Mouse (Mus musculus): Measurements from ENCODE around the gene Polr3b. TPM values are rescaled to one million over a fixed set of nuclear protein-coding genes. Genes with fewer than 3 reads are reported as not detected.

Polr3b gene
- polyA plus RNA-seq, 1 experiment from 2014 or later, result 17.5 TPM

DNA sequence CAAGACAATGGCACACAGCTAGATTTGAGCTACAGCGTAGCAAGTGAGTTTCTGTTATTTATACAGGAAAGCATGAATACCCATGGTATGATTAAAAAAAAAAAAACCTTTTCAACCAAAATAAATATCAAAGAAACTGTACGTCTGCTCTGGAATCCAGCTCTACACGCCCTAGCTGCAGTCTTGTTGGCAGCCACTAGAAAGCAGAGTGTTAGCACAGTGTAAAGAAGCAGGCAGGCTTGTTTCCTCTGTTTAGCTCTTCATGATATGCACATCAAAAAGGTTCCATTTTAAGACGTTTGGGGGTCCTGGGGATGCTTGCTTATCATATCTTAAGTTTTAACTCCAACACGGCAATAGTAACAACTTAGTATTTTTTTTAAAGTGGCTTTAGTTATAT is 89.8 kb downstream of the Polr3b start:
- H3K27me3 ChIP-seq (ENCODE audit: insufficient read depth, low read length), result no peaks in the 10 kb centered on the region
- H3K4me1 ChIP-seq (ENCODE audit: insufficient read depth, low read length), result peaks cover 14% of the 10 kb centered on the region
- H3K4me2 ChIP-seq (replicated peaks; ENCODE audit: low read depth, low read length), result no peak overlapping the region
- 75% methylated on average over 5 of the region's 5 CpGs for WGBS
- ATAC-seq (ENCODE audit: low FRiP score, low TSS enrichment), result no peak
- H3K9ac ChIP-seq (replicated peaks; ENCODE audit: low read length), result no peak overlapping the region
- H3K4me3 ChIP-seq (ENCODE audit: low read length), result no peak overlapping the region
- peaks cover 13% of the 10 kb centered on the region for H3K36me3 ChIP-seq (ENCODE audit: insufficient read depth, low read length)
- no peaks in the 10 kb centered on the region for H3K9me3 ChIP-seq (ENCODE audit: low read length)
- H3K27ac ChIP-seq (ENCODE audit: low read length), result peak overlapping the region; percentile 63; the same call in 1 of the 2 replicates

DNA sequence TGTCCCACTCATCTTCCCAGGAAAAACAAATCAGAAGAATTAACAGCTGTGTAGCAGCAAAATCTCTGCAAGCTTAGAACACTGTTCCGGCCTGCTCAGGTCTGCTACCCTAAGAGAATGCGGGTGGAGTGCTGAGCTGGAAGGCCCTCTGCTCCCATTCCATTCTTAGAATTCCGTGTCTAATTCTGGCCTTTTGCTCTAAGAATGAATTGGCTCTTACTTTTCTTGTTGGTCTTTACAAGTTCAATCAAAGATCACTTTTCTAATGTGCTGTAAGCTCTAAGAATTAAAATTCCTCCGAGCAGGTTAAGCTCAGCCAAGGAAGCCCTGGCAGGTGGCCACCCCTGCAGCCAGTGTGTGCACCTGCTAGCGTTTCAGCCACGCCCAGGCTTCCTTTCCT is 90.4 kb downstream of the Polr3b start:
- Histone ChIP-seq H3K9me3 (ENCODE audit: low read length) (no peaks in the 10 kb centered on the region), H3K4me2 (replicated peaks; ENCODE audit: low read depth, low read length) (no peak overlapping the region), H3K4me3 (ENCODE audit: low read length) (no peak overlapping the region), H3K4me1 (ENCODE audit: insufficient read depth, low read length) (peaks cover 14% of the 10 kb centered on the region), H3K27me3 (ENCODE audit: insufficient read depth, low read length) (no peaks in the 10 kb centered on the region), H3K9ac (replicated peaks; ENCODE audit: low read length) (no peak overlapping the region), H3K36me3 (ENCODE audit: insufficient read depth, low read length) (peaks cover 13% of the 10 kb centered on the region), H3K27ac (ENCODE audit: low read length) (peak overlapping the region; percentile 3; the same call in 1 of the 2 replicates)
- 76% methylated on average over 6 of the region's 6 CpGs for WGBS
- ATAC-seq (ENCODE audit: low FRiP score, low TSS enrichment), result no peak

DNA sequence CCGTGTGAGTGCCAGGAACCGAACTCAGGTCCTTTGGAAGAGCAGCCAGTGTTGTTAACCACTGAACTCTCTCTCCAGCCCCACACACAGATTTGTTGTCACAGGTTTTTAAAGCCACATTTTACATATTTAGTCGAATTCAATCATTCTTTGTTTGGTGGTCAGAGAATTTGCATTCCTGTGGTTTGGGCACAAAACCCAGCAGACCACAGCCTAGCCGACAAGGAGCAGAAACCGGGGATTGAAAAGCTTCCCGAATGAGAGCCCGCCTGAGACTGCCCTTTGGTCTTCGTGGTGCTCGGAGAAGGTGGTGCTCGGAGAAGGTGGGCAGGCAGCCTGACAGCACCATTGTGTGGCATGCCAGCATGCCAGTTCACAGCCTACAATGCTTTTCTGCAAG is 91.0 kb downstream of the Polr3b start:
- no peaks in the 10 kb centered on the region for H3K9me3 ChIP-seq (ENCODE audit: low read length)
- H3K4me3 ChIP-seq (ENCODE audit: low read length), result no peak overlapping the region
- peak overlapping the region; percentile 3; the same call in 1 of the 2 replicates for H3K27ac ChIP-seq (ENCODE audit: low read length)
- no peaks in the 10 kb centered on the region for H3K27me3 ChIP-seq (ENCODE audit: insufficient read depth, low read length)
- no peak for ATAC-seq (ENCODE audit: low FRiP score, low TSS enrichment)
- H3K4me2 ChIP-seq (replicated peaks; ENCODE audit: low read depth, low read length), result no peak overlapping the region
- H3K36me3 ChIP-seq (ENCODE audit: insufficient read depth, low read length), result peaks cover 13% of the 10 kb centered on the region
- WGBS, result 67% methylated on average over 10 of the region's 10 CpGs
- H3K4me1 ChIP-seq (ENCODE audit: insufficient read depth, low read length), result peaks cover 14% of the 10 kb centered on the region
- H3K9ac ChIP-seq (replicated peaks; ENCODE audit: low read length), result no peak overlapping the region

DNA sequence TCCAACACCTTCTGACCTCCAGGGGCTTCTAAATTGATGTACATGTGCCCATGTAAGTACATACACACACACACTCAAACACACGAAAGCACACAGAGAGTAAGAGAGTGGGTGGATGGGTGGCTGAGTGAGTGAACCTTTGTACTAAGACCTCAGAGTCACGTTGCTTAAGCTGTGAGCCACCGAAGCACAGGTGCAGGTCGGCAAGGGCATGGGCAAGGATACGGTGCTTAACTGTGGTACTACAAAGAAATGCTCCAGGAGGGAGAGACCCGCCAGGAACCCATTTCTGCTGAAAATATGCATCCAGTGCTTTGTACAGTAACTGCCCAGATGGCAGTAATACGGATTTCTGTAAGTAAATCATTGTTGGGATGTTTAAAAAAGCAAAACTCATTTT is 93.5 kb downstream of the Polr3b start:
- Histone ChIP-seq H3K9me3 (ENCODE audit: low read length) (no peaks in the 10 kb centered on the region), H3K4me2 (replicated peaks; ENCODE audit: low read depth, low read length) (no peak overlapping the region), H3K27ac (ENCODE audit: low read length) (no peak overlapping the region), H3K9ac (replicated peaks; ENCODE audit: low read length) (no peak overlapping the region), H3K27me3 (ENCODE audit: insufficient read depth, low read length) (no peaks in the 10 kb centered on the region), H3K4me1 (ENCODE audit: insufficient read depth, low read length) (peaks cover 14% of the 10 kb centered on the region), H3K36me3 (ENCODE audit: insufficient read depth, low read length) (peaks cover 18% of the 10 kb centered on the region), H3K4me3 (ENCODE audit: low read length) (no peak overlapping the region)
- WGBS, result 80% methylated on average over 7 of the region's 7 CpGs
- ATAC-seq (ENCODE audit: low FRiP score, low TSS enrichment), result no peak

DNA sequence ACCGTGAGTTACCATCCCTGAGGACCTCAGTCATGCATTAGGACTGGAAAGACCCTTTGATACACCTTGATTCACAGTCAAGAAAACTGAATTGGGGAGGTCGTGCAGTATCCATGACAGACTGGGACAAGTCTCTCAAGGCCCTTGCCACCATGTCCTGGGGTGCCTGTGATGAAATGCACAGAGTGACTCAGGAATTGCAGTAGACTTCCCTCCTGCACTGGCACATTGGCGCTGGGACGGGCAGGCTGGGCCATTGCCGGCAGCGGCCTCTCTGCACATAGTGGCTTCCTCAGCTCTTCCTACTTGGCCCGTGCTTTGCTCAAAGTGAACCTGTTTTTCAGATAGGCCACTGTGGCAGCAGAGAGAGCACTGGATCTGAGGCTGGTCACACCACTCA is 94.5 kb downstream of the Polr3b start:
- peaks cover 22% of the 10 kb centered on the region for H3K36me3 ChIP-seq (ENCODE audit: insufficient read depth, low read length)
- no peaks in the 10 kb centered on the region for H3K27me3 ChIP-seq (ENCODE audit: insufficient read depth, low read length)
- ATAC-seq (ENCODE audit: low FRiP score, low TSS enrichment), result no peak
- H3K4me3 ChIP-seq (ENCODE audit: low read length), result no peak overlapping the region
- WGBS, result 93% methylated on average over 7 of the region's 7 CpGs
- H3K27ac ChIP-seq (ENCODE audit: low read length), result no peak overlapping the region
- no peak overlapping the region for H3K4me2 ChIP-seq (replicated peaks; ENCODE audit: low read depth, low read length)
- H3K4me1 ChIP-seq (ENCODE audit: insufficient read depth, low read length), result peaks cover 8% of the 10 kb centered on the region
- H3K9ac ChIP-seq (replicated peaks; ENCODE audit: low read length), result no peak overlapping the region
- H3K9me3 ChIP-seq (ENCODE audit: low read length), result no peaks in the 10 kb centered on the region

DNA sequence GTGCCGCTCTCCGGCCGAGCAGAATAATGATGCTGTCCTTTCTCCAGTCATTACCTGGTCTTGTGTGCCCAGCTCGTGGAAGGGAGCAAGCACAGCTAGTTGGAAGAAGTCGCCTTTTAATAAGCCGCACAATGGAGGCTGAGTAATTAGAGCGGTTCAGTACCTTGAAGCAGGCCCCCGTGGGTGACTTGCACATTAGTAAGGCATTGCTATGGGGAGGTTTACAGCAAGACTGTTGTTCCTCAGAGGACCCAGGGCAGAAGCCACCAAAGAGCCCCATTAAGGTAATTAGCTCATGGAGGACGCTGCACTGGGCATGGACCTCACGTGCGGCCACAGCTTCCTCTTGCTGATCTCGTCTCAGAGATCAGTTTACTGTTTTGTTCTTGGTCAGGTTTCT is 100.6 kb downstream of the Polr3b start:
- peaks cover 12% of the 10 kb centered on the region for H3K36me3 ChIP-seq (ENCODE audit: insufficient read depth, low read length)
- no peak for ATAC-seq (ENCODE audit: low FRiP score, low TSS enrichment)
- H3K27me3 ChIP-seq (ENCODE audit: insufficient read depth, low read length), result no peaks in the 10 kb centered on the region
- H3K27ac ChIP-seq (ENCODE audit: low read length), result no peak overlapping the region
- no peak overlapping the region for H3K4me2 ChIP-seq (replicated peaks; ENCODE audit: low read depth, low read length)
- H3K9ac ChIP-seq (replicated peaks; ENCODE audit: low read length), result no peak overlapping the region
- no peaks in the 10 kb centered on the region for H3K9me3 ChIP-seq (ENCODE audit: low read length)
- WGBS, result 72% methylated on average over 12 of the region's 12 CpGs
- no peaks in the 10 kb centered on the region for H3K4me1 ChIP-seq (ENCODE audit: insufficient read depth, low read length)
- no peak overlapping the region for H3K4me3 ChIP-seq (ENCODE audit: low read length)

DNA sequence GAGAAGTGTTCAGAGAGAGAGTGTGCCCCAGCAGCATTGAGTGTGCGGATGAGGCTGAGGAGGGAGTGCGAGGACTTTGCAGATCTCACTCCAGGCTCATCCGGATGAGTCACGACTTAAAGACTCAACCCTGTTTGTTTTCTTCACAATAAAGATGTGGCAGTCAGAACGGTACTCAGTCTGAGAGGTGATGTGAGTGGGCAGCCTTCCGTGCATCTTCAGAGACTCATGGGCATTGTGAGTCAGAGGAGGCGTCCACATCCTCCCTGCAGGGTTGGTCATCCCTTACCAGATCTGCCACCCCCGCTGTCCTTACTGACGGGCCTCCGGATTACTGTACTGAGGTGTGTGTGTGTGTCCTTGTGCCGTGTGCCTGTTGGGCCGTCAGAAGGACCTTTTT is 104.9 kb downstream of the Polr3b start:
- Histone ChIP-seq H3K4me3 (ENCODE audit: low read length) (no peak overlapping the region), H3K4me2 (replicated peaks; ENCODE audit: low read depth, low read length) (no peak overlapping the region), H3K9me3 (ENCODE audit: low read length) (no peaks in the 10 kb centered on the region), H3K4me1 (ENCODE audit: insufficient read depth, low read length) (no peaks in the 10 kb centered on the region), H3K36me3 (ENCODE audit: insufficient read depth, low read length) (peaks cover 3% of the 10 kb centered on the region), H3K27ac (ENCODE audit: low read length) (no peak overlapping the region), H3K9ac (replicated peaks; ENCODE audit: low read length) (no peak overlapping the region), H3K27me3 (ENCODE audit: insufficient read depth, low read length) (no peaks in the 10 kb centered on the region)
- no peak for ATAC-seq (ENCODE audit: low FRiP score, low TSS enrichment)
- 90% methylated on average over 12 of the region's 12 CpGs for WGBS

DNA sequence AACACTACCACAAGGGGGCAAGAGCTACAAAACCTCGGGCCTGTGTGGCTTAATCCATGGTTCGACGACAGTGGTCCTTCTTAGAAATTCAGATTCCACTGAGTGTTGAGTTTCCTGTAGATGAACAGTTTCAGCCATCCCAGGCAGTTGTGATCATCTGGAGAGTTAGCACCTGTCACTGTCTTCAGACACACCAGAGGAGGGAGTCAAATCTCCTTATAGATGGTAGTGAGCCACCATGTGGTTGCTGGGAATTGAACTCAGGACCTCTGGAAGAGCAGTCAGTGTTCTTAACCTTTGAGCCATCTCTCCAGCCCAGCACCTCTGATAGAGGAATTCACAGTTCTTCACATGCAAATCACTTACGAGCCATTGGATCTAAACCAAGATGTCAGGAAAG is 105.7 kb downstream of the Polr3b start:
- WGBS, result 87% methylated on average over 4 of the region's 4 CpGs
- no peak for ATAC-seq (ENCODE audit: low FRiP score, low TSS enrichment)

DNA sequence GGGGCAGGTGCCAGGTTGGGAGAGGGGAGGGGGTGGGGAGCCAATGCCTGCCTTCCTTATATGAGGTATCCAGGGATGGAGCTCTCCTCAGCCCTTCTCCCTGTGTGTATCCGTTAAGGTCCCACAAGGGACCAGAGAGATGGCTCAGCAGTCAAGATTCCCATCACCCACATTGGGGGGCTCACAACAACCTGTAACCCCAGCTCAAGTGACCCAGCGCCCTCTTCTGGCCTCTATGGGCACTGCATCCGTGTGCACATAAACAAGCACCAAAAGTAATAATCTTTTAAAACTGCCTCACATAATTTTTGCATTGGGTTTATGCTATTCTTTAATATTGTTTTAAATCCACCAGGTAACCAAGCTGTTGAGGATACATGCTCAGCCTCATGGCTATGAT is 108.0 kb downstream of the Polr3b start:
- H3K27me3 ChIP-seq (ENCODE audit: insufficient read depth, low read length), result no peaks in the 10 kb centered on the region
- no peak overlapping the region for H3K4me3 ChIP-seq (ENCODE audit: low read length)
- no peaks in the 10 kb centered on the region for H3K4me1 ChIP-seq (ENCODE audit: insufficient read depth, low read length)
- no peaks in the 10 kb centered on the region for H3K9me3 ChIP-seq (ENCODE audit: low read length)
- WGBS, result 86% methylated on average over 3 of the region's 3 CpGs
- no peak overlapping the region for H3K27ac ChIP-seq (ENCODE audit: low read length)
- no peak overlapping the region for H3K4me2 ChIP-seq (replicated peaks; ENCODE audit: low read depth, low read length)
- no peak for ATAC-seq (ENCODE audit: low FRiP score, low TSS enrichment)
- H3K9ac ChIP-seq (replicated peaks; ENCODE audit: low read length), result no peak overlapping the region
- H3K36me3 ChIP-seq (ENCODE audit: insufficient read depth, low read length), result peaks cover 3% of the 10 kb centered on the region

More for the DNA sequence above, 105.7 kb downstream of the Polr3b start:
- H3K4me1 ChIP-seq (ENCODE audit: insufficient read depth, low read length), result no peaks in the 10 kb centered on the region
- no peaks in the 10 kb centered on the region for H3K9me3 ChIP-seq (ENCODE audit: low read length)
- H3K9ac ChIP-seq (replicated peaks; ENCODE audit: low read length), result no peak overlapping the region
- H3K4me3 ChIP-seq (ENCODE audit: low read length), result no peak overlapping the region
- no peak overlapping the region for H3K4me2 ChIP-seq (replicated peaks; ENCODE audit: low read depth, low read length)
- H3K36me3 ChIP-seq (ENCODE audit: insufficient read depth, low read length), result peaks cover 3% of the 10 kb centered on the region
- H3K27ac ChIP-seq (ENCODE audit: low read length), result no peak overlapping the region
- H3K27me3 ChIP-seq (ENCODE audit: insufficient read depth, low read length), result no peaks in the 10 kb centered on the region

DNA sequence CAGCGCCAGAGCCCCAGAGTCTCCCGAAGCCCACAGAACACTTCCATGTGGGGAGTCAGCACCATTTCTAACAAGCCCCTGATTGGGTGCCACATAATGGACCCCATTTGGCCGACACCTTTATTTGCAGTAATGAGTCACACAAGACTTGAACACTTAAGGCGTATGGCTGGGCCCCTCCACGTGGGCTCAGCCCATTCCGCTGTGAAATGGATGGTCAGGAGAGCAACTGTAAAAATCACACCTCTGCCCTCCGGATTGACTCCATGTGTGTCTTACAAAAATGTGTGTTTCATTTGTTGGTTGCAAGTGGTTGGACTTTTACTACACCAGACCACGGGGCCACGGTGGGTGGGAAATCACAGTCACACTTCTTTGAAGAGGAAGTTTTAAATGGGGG is 108.9 kb downstream of the Polr3b start:
- H3K9me3 ChIP-seq (ENCODE audit: low read length), result no peaks in the 10 kb centered on the region
- no peak overlapping the region for H3K27ac ChIP-seq (ENCODE audit: low read length)
- H3K4me2 ChIP-seq (replicated peaks; ENCODE audit: low read depth, low read length), result no peak overlapping the region
- peaks cover under 1% of the 10 kb centered on the region for H3K36me3 ChIP-seq (ENCODE audit: insufficient read depth, low read length)
- H3K4me1 ChIP-seq (ENCODE audit: insufficient read depth, low read length), result no peaks in the 10 kb centered on the region
- WGBS, result 55% methylated on average over 9 of the region's 9 CpGs
- no peak overlapping the region for H3K9ac ChIP-seq (replicated peaks; ENCODE audit: low read length)
- no peak for ATAC-seq (ENCODE audit: low FRiP score, low TSS enrichment)
- H3K4me3 ChIP-seq (ENCODE audit: low read length), result no peak overlapping the region
- no peaks in the 10 kb centered on the region for H3K27me3 ChIP-seq (ENCODE audit: insufficient read depth, low read length)

DNA sequence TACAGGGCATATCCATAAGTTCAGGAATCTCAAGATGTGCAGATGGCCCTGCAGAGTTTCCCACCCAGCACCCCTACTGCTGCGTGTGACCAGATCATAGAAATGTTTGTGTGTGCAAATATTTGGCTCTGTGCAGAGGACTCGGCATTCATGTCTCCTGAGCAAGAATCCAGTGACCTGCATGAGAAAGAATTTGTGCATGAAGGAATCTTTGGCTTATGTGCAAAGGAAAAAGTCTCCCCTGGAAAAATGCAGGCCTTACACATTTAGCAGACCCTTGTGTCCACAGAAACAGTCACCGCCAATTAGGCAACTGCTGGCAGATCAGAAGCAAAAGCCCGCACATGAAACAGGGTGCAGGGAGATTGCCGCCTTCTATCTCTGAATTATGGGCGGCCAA is 111.4 kb downstream of the Polr3b start:
- no peak overlapping the region for H3K4me3 ChIP-seq (ENCODE audit: low read length)
- no peak for ATAC-seq (ENCODE audit: low FRiP score, low TSS enrichment)
- no peaks in the 10 kb centered on the region for H3K27me3 ChIP-seq (ENCODE audit: insufficient read depth, low read length)
- no peak overlapping the region for H3K4me2 ChIP-seq (replicated peaks; ENCODE audit: low read depth, low read length)
- 48% methylated on average over 6 of the region's 6 CpGs for WGBS
- no peak overlapping the region for H3K9ac ChIP-seq (replicated peaks; ENCODE audit: low read length)
- no peak overlapping the region for H3K27ac ChIP-seq (ENCODE audit: low read length)
- no peaks in the 10 kb centered on the region for H3K4me1 ChIP-seq (ENCODE audit: insufficient read depth, low read length)
- no peaks in the 10 kb centered on the region for H3K36me3 ChIP-seq (ENCODE audit: insufficient read depth, low read length)
- H3K9me3 ChIP-seq (ENCODE audit: low read length), result no peaks in the 10 kb centered on the region
